Comparison of ENCODE assay signal across 27 mouse cellular contexts in the genomic region with DNA sequence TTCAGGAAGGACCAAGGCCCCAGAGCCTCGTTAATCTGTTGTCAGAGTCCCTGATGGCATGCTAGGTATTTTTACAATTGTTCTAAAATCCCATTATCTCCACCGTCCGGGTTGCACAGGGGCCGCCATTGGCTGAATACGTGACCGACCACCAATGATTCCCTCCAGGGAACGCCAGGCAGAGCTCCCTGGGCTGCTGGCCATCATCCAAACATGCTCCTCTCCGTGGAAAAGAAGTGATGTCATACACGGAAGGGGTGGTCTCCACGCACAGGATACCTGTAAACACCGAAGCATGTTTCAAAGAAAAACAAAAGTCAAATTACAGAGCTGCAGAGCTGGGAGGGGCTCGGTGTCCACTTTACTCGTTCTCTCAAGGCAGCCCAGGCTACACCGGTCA. TPM values are rescaled to one million over a fixed set of nuclear protein-coding genes. Genes with fewer than 3 reads are reported as not detected.
A peak's percentile ranks its signal among the peaks of the same experiment; 100 is the strongest.
DNase-seq lines count a peak whose midpoint lies in the region; ATAC-seq and TF ChIP-seq lines count a peak whose summit lies in the region.
"Had no signal": no experiment of that assay in that cellular context is flagged by ENCODE, and none has a peak within 500 bp of the region (broad histone marks: within the 10 kb centered on the region; RNA-seq: fewer than 3 reads in every experiment).

No protein-coding gene starts in this region.

- no peaks in the 10 kb centered on the region for H3K9me3 ChIP-seq in heart, postnatal 0 days (replicated peaks; ENCODE audit: control insufficient read depth, low read length)
- no peaks in the 10 kb centered on the region for H3K9me3 ChIP-seq in heart, embryonic 11.5 days (replicated peaks; ENCODE audit: control insufficient read depth, low read length)
- no peaks in the 10 kb centered on the region for H3K9me3 ChIP-seq in stomach, embryonic 15.5 days
- H3K9me3 ChIP-seq: forebrain, embryonic 13.5 days; hindbrain, embryonic 13.5 days; liver, embryonic 12.5 days; neural tube, embryonic 12.5 days had no signal

- H3K36me3 ChIP-seq in heart, postnatal 0 days (replicated peaks; ENCODE audit: control insufficient read depth, insufficient read depth, low read length): no peaks in the 10 kb centered on the region
- H3K36me3 ChIP-seq in heart, embryonic 11.5 days (ENCODE audit: control insufficient read depth, insufficient read depth, low read length): no peaks in the 10 kb centered on the region
- no peaks in the 10 kb centered on the region for H3K36me3 ChIP-seq in stomach, embryonic 15.5 days
- H3K36me3 ChIP-seq: hindbrain, embryonic 13.5 days; liver, embryonic 12.5 days; neural tube, embryonic 12.5 days had no signal

- DNase-seq in gastrocnemius, adult 2 months: peak; percentile 38
- no peak for DNase-seq in gastrocnemius, adult 8-10 months (ENCODE audit: low spot score in 2 of 2)
- no peak for DNase-seq in heart, postnatal 0 days (ENCODE audit: low spot score)
- peak; percentile 36 to 43 for DNase-seq in lung, postnatal 4 days
- DNase-seq in lung, postnatal 10 days: no peak
- DNase-seq: adrenal gland, postnatal 36 days; cerebellum, adult 2 months; cerebellum, postnatal 14 days; gastrocnemius, postnatal 25 days; kidney, adult 8-10 months; layer of hippocampus, postnatal 36 days; left cerebral cortex, postnatal 4 days; liver, postnatal 0 days; right cerebral cortex, postnatal 4 days had no signal

- H3K9ac ChIP-seq in heart, postnatal 0 days (replicated peaks; ENCODE audit: low read depth, low read length): no peak overlapping the region
- no peak overlapping the region for H3K9ac ChIP-seq in heart, embryonic 11.5 days (ENCODE audit: low read depth, low read length)
- H3K9ac ChIP-seq in stomach, embryonic 15.5 days: no peak overlapping the region
- H3K9ac ChIP-seq: forebrain, embryonic 13.5 days; hindbrain, embryonic 13.5 days; liver, embryonic 12.5 days; liver, postnatal 0 days; neural tube, embryonic 12.5 days had no signal

- no peak for TF ChIP-seq CTCF in gastrocnemius, adult 2 months (IDR thresholded peaks at IDR 0.05)
- no peak for TF ChIP-seq CTCF in heart, postnatal 0 days (IDR thresholded peaks at IDR 0.05; ENCODE audit: low read depth)

- intact Hi-C loops in gastrocnemius, adult 2 months (cut with DNase I): no loop called here

- no peak overlapping the region for H3K4me2 ChIP-seq in heart, postnatal 0 days (ENCODE audit: low read depth, low read length)
- H3K4me2 ChIP-seq in heart, embryonic 11.5 days: no peak overlapping the region
- no peak overlapping the region for H3K4me2 ChIP-seq in stomach, embryonic 15.5 days
- H3K4me2 ChIP-seq: forebrain, embryonic 13.5 days; hindbrain, embryonic 13.5 days; liver, embryonic 12.5 days; neural tube, embryonic 12.5 days had no signal

- 38% methylated on average over 14 of the region's 14 CpGs for WGBS in heart, postnatal 0 days
- 63% methylated on average over 14 of the region's 14 CpGs for WGBS in heart, embryonic 11.5 days (ENCODE audit: insufficient replicate concordance)
- 46% methylated on average over 14 of the region's 14 CpGs for WGBS in stomach, embryonic 15.5 days

- H3K27ac ChIP-seq in gastrocnemius, adult 2 months: peak overlapping the region; percentile 40
- 0 out of 2 replicates have a peak overlapping the region, but pooled peaks have one; percentile 11 for H3K27ac ChIP-seq in heart, postnatal 0 days (ENCODE audit: low read depth)
- H3K27ac ChIP-seq in heart, embryonic 11.5 days (ENCODE audit: low read depth, low read length): no peak overlapping the region
- H3K27ac ChIP-seq in stomach, embryonic 15.5 days: peak overlapping the region; percentile 65; the same call in 1 of the 2 replicates
- H3K27ac ChIP-seq: forebrain, embryonic 13.5 days; hindbrain, embryonic 13.5 days; kidney, postnatal 0 days; liver, embryonic 12.5 days; macrophage; neural tube, embryonic 12.5 days had no signal

- no peaks in the 10 kb centered on the region for H3K27me3 ChIP-seq in heart, postnatal 0 days (ENCODE audit: control insufficient read depth, insufficient read depth, low read length)
- H3K27me3 ChIP-seq in heart, embryonic 11.5 days (ENCODE audit: control insufficient read depth, insufficient read depth, low read length): no peaks in the 10 kb centered on the region
- H3K27me3 ChIP-seq in stomach, embryonic 15.5 days (replicated peaks): no peaks in the 10 kb centered on the region
- H3K27me3 ChIP-seq: forebrain, embryonic 13.5 days; hindbrain, embryonic 13.5 days; liver, embryonic 12.5 days; neural tube, embryonic 12.5 days; Patski had no signal

- TF ChIP-seq EP300 in heart, postnatal 0 days (IDR thresholded peaks at IDR 0.05; ENCODE audit: low read depth): no peak

- ATAC-seq in heart, postnatal 0 days (ENCODE audit: insufficient read depth, low read depth): no peak
- ATAC-seq in heart, embryonic 11.5 days (replicated peaks; ENCODE audit: insufficient number of reproducible peaks, low FRiP score, low TSS enrichment): no peak
- no peak for ATAC-seq in stomach, embryonic 15.5 days (ENCODE audit: insufficient read depth, low FRiP score, low read depth)
- ATAC-seq: forebrain, embryonic 13.5 days; liver, embryonic 12.5 days; liver, postnatal 0 days; Patski had no signal

- H3K4me1 ChIP-seq in heart, postnatal 0 days (ENCODE audit: control insufficient read depth, insufficient read depth): peaks cover 39% of the 10 kb centered on the region
- peaks cover 13% of the 10 kb centered on the region for H3K4me1 ChIP-seq in heart, embryonic 11.5 days (ENCODE audit: control insufficient read depth, insufficient read depth, low read length)
- peaks cover 18% of the 10 kb centered on the region for H3K4me1 ChIP-seq in stomach, embryonic 15.5 days
- H3K4me1 ChIP-seq: forebrain, embryonic 13.5 days; liver, embryonic 12.5 days had no signal

- no peak overlapping the region for H3K4me3 ChIP-seq in gastrocnemius, adult 2 months
- H3K4me3 ChIP-seq in heart, postnatal 0 days (ENCODE audit: low read depth, low read length): no peak overlapping the region
- H3K4me3 ChIP-seq in heart, embryonic 11.5 days (ENCODE audit: low read depth, low read length): no peak overlapping the region
- no peak overlapping the region for H3K4me3 ChIP-seq in stomach, embryonic 15.5 days (replicated peaks)
- H3K4me3 ChIP-seq: erythroblast, embryonic 14.5 days; forebrain, embryonic 13.5 days; hindbrain, embryonic 13.5 days; liver, embryonic 12.5 days; myocyte; neural tube, embryonic 12.5 days had no signal

RNA-seq across cellular contexts. Expression of a gene that starts 39.9 kb away (rescaled TPM):
- 10 to 100 TPM; 13.7 to 28.5 TPM for total RNA-seq in gastrocnemius, adult 2 months (2021)
- total RNA-seq in gastrocnemius, adult 8-10 months (2022): 10 to 100 TPM; 12.7 to 17.4 (median 15.0) TPM
- total RNA-seq in heart, postnatal 0 days (2014; rRNA removed; ENCODE audit: low replicate concordance): 115 and 221 TPM in 2 replicates
- 25.3 and 26.0 TPM in 2 replicates for polyA plus RNA-seq in heart, postnatal 0 days (2015; fragmentation: Nextera tagmentation; extraction: Ambion mirVana)
- 28.7 and 33.7 TPM in 2 replicates for polyA plus RNA-seq in heart, embryonic 11.5 days (2014; fragmentation: Nextera tagmentation; extraction: Ambion mirVana)
- polyA plus RNA-seq in stomach, embryonic 15.5 days (2015; fragmentation: Nextera tagmentation; extraction: Ambion mirVana): 35.3 and 37.7 TPM in 2 replicates
- total RNA-seq: megakaryocyte-erythroid progenitor cell, adult 5-6 weeks; MEL had no signal

Comparison
In these comparisons a context has a peak if more than half of its experiments do, and no peak if none do; other contexts are left out.
1. DNase-seq: peak in gastrocnemius, adult 2 months (single experiment) and lung, postnatal 4 days (2 of 2); none in gastrocnemius, adult 8-10 months (0 of 2), heart, postnatal 0 days (single experiment) and lung, postnatal 10 days (single experiment).